ENCODE assay signal across 9 mouse cellular contexts in the genomic region with DNA sequence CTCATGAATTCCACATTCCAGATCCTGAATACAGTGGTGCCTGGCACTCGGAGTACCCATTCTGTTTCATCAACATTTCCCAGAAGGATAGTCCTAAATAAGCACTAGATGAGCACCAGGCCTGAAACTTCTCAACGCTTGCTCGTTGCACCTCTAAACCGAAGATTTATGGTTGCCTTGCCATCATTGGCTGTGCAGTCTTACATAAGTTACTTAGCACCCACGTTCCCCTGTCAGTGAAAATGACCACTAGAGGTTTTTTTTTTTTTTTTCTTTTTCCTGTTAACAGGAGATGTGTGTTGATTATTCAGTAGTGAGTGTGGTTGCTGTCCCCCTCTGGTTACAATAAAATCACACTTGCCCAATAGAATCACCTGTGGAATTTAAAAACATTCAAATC. TPM values are rescaled to one million over a fixed set of nuclear protein-coding genes. Genes with fewer than 3 reads are reported as not detected.
A peak's percentile ranks its signal among the peaks of the same experiment; 100 is the strongest.
DNase-seq lines count a peak whose midpoint lies in the region; ATAC-seq and TF ChIP-seq lines count a peak whose summit lies in the region.
"Had no signal": no experiment of that assay in that cellular context is flagged by ENCODE, and none has a peak within 500 bp of the region (broad histone marks: within the 10 kb centered on the region; RNA-seq: fewer than 3 reads in every experiment).

No protein-coding gene starts in this region.

- no peaks in the 10 kb centered on the region for H3K9me3 ChIP-seq in intestine, embryonic 15.5 days
- H3K9me3 ChIP-seq in midbrain, embryonic 15.5 days: no peaks in the 10 kb centered on the region

- H3K9ac ChIP-seq in intestine, embryonic 15.5 days: no peak overlapping the region
- H3K9ac ChIP-seq in midbrain, embryonic 15.5 days: no peak overlapping the region

- H3K27ac ChIP-seq in left cerebral cortex, adult 2 months: peak overlapping the region; percentile 99; the same call in 1 of the 2 replicates
- no peak overlapping the region; the same call in 1 of the 2 replicates for H3K27ac ChIP-seq in intestine, embryonic 15.5 days
- H3K27ac ChIP-seq in midbrain, embryonic 15.5 days: peak overlapping the region; percentile 98
- H3K27ac ChIP-seq: macrophage had no signal

- ATAC-seq in intestine, embryonic 15.5 days: no peak
- no peak for ATAC-seq in midbrain, embryonic 15.5 days (replicated peaks)

- no peak for TF ChIP-seq CTCF in left cerebral cortex, adult 2 months (IDR thresholded peaks at IDR 0.05)

- no peaks in the 10 kb centered on the region for H3K27me3 ChIP-seq in intestine, embryonic 15.5 days (replicated peaks)
- no peaks in the 10 kb centered on the region for H3K27me3 ChIP-seq in midbrain, embryonic 15.5 days (replicated peaks)

- no peaks in the 10 kb centered on the region for H3K36me3 ChIP-seq in intestine, embryonic 15.5 days
- H3K36me3 ChIP-seq in midbrain, embryonic 15.5 days (replicated peaks): no peaks in the 10 kb centered on the region

- peak overlapping the region; percentile 81 for H3K4me2 ChIP-seq in intestine, embryonic 15.5 days (replicated peaks)
- peak overlapping the region; percentile 71 for H3K4me2 ChIP-seq in midbrain, embryonic 15.5 days

- intact Hi-C loops in left cerebral cortex, adult 2 months (cut with DNase I): loop anchor here (5.0 kb wide), 1 partner anchor 164 kb away; no protein-coding TSS in a partner anchor

- H3K4me1 ChIP-seq in intestine, embryonic 15.5 days (replicated peaks): no peaks in the 10 kb centered on the region; the same call in 1 of the 2 replicates
- peaks cover 14% of the 10 kb centered on the region; the same call in 1 of the 2 replicates for H3K4me1 ChIP-seq in midbrain, embryonic 15.5 days

- peak in 1 of 2 experiments; percentile 11 for DNase-seq in left cerebral cortex, adult 2 months (ENCODE audit: extremely low spot score in 1 of 2, low spot score in 2 of 2)
- DNase-seq in left cerebral cortex, adult 8-10 months (ENCODE audit: low spot score in 2 of 2): no peak
- peak; percentile 47 for DNase-seq in embryo, embryonic 10 days (ENCODE audit: low spot score)
- DNase-seq in ovary, postnatal 36 days (ENCODE audit: low spot score): no peak
- no peak for DNase-seq in layer of hippocampus, postnatal 36 days
- no peak for DNase-seq in ovary, adult 18-20 months (ENCODE audit: low spot score)

- whole genome bisulfite sequencing in intestine, embryonic 15.5 days: 47% methylated on average over 5 of the region's 5 CpGs
- WGBS in midbrain, embryonic 15.5 days: 71% methylated on average over 5 of the region's 5 CpGs

- H3K4me3 ChIP-seq in left cerebral cortex, adult 2 months: no peak overlapping the region
- peak overlapping the region; percentile 56; the same call in 1 of the 2 replicates for H3K4me3 ChIP-seq in intestine, embryonic 15.5 days (replicated peaks)
- no peak overlapping the region for H3K4me3 ChIP-seq in midbrain, embryonic 15.5 days

RNA-seq across cellular contexts. Expression of a gene that starts 0.4 kb away (rescaled TPM):
- 10 to 100 TPM; 10.8 to 10.9 TPM for total RNA-seq in left cerebral cortex, adult 2 months (2021)
- total RNA-seq in left cerebral cortex, adult 8-10 months (2022): 10 to 100 TPM; 10.9 to 13.8 (median 11.9) TPM
- polyA plus RNA-seq in intestine, embryonic 15.5 days (2015; fragmentation: Nextera tagmentation; extraction: Ambion mirVana): 11.0 and 11.7 TPM in 2 replicates
- polyA plus RNA-seq in midbrain, embryonic 15.5 days (2015; fragmentation: Nextera tagmentation; extraction: Ambion mirVana): 11.4 and 12.9 TPM in 2 replicates
- total RNA-seq in layer of hippocampus, postnatal 36 days (2021): 10 to 100 TPM; 14.0 to 15.5 TPM

RNA-seq across cellular contexts. Expression of a gene that starts 1.2 kb away (rescaled TPM):
- total RNA-seq in left cerebral cortex, adult 2 months (2021): 1 to 10 TPM; 1.4 to 1.9 TPM
- total RNA-seq in left cerebral cortex, adult 8-10 months (2022): 1 to 10 TPM; 2.3 to 2.9 (median 2.6) TPM
- 0.99 and 1.6 TPM in 2 replicates for polyA plus RNA-seq in intestine, embryonic 15.5 days (2015; fragmentation: Nextera tagmentation; extraction: Ambion mirVana)
- 2.1 and 2.5 TPM in 2 replicates for polyA plus RNA-seq in midbrain, embryonic 15.5 days (2015; fragmentation: Nextera tagmentation; extraction: Ambion mirVana)
- 1 to 10 TPM; 1.5 to 1.8 TPM for total RNA-seq in layer of hippocampus, postnatal 36 days (2021)
- polyA plus RNA-seq: macrophage had no signal
